Mouse (Mus musculus) kidney, adult 2 months (tissue): Measurements from ENCODE around the gene Ctdnep1. TPM values are rescaled to one million over a fixed set of nuclear protein-coding genes. Genes with fewer than 3 reads are reported as not detected.

Source experiments
- DNase-seq: peaks from one replicate; pipeline ENCODE4 v3.0.0; 2021
- H3K27ac ChIP-seq: fragments of 200-500 bp; 2 replicates; pipeline ENCODE4 v1.5.1; 2012; ENCODE audit warnings: low read depth, low read length, control low read depth, inconsistent platforms; ENCODE audit not compliant: insufficient read depth
- H3K27me3 ChIP-seq: fragments of 200-500 bp; replicated peaks from 2 replicates; pipeline ENCODE4 v1.6.1; 2012; ENCODE audit warnings: mild to moderate bottlenecking, moderate library complexity, low read length, inconsistent platforms; ENCODE audit not compliant: control insufficient read depth, insufficient read depth
- H3K36me3 ChIP-seq: fragments of 200-500 bp; 2 replicates; pipeline ENCODE4 v1.6.1; 2012; ENCODE audit warnings: mild to moderate bottlenecking, moderate library complexity, low read length, inconsistent platforms; ENCODE audit not compliant: control insufficient read depth, insufficient read depth
- H3K4me1 ChIP-seq: fragments of 200-500 bp; 2 replicates; pipeline ENCODE4 v1.6.1; 2011; ENCODE audit warnings: low read length; ENCODE audit not compliant: control insufficient read depth, insufficient read depth
- H3K4me3 ChIP-seq: fragments of 200-500 bp; 2 replicates; pipeline ENCODE4 v1.5.1; 2011; ENCODE audit warnings: mild to moderate bottlenecking, low read depth, low read length, control low read depth; ENCODE audit not compliant: insufficient read depth
- CTCF ChIP-seq: fragments of 200-500 bp; conservative IDR thresholded peaks from 2 replicates; pipeline ENCODE4 v1.5.1; 2011; ENCODE audit warnings: low read depth, mild to moderate bottlenecking, control low read depth, low read length, moderate library complexity, mixed read lengths; ENCODE audit not compliant: insufficient read depth, insufficient read length
- POLR2A ChIP-seq: fragments of 200-500 bp; IDR thresholded peaks from one replicate; pipeline ENCODE4 v1.6.1; 2011; ENCODE audit warnings: low read depth, low read length, control low read depth
- WGBS: fragments of 180-500 bp; shearing (Covaris S2); methylation state at CpG from one replicate; pipeline ENCODE4 v1.1.7; 2018; 5-methylcytosine and 5-hydroxymethylcytosine counted together
- polyA plus RNA-seq: library from polyadenylated mRNA; depleted of rRNA; stranded (reverse); fragments of >200 nt; gene quantifications from 2 replicates; pipeline ENCODE4 v1.2.3, GENCODE M21; 2012

Gene Ctdnep1
- polyA plus RNA-seq, 1 experiment: 104 TPM

DNA sequence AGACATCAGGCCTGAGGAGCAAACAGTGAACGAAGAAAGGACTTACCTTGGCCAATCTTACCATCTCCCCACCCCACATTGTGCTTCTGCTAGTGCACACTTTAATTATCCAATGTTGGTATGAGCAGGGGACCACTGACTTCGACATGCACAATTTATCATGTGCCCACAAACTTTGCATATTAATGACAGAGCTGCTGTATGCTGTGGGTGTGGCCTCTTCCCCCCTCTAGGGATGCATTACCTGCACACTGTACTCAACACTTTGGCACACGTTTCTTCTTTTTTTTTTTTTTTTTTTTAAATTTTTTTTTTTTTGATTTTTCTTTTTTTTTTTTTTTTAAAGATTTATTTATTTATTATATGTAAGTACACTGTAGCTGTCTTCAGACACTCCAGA lies 10.2 kb upstream of the Ctdnep1 start:
- DNase-seq: no peak
- Histone ChIP-seq H3K27ac (no peak overlapping the region), H3K4me1 (peaks cover 3% of the 10 kb centered on the region; the same call in 1 of the 2 replicates), H3K36me3 (no peaks in the 10 kb centered on the region; the same call in none of the 2 replicates), H3K4me3 (no peak overlapping the region), H3K27me3 (no peaks in the 10 kb centered on the region)
- WGBS: 72% methylated on average over 3 of the region's 3 CpGs
- TF ChIP-seq CTCF: no peak
- no peak for TF ChIP-seq POLR2A

DNA sequence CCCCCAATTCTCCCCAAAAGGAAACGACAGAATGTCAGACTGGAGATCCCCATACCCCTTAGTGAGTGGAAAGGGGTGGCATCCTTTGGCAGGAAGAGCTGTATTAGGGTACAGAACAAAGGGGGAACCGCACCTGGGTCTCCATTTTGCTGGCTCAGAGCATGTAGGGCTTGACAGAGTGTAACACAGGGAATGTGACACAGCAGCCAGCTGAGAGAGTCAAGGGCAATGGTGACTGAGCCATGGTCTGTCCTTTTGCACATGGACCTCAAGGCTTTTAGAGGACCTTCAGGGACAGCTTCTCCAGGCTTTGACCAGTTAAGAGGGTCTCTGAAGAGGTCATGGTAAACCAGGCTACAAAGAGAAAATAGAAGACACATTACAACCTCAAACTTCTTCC lies 6.0 kb upstream of the Ctdnep1 start:
- H3K36me3 ChIP-seq: no peaks in the 10 kb centered on the region; the same call in none of the 2 replicates
- no peak overlapping the region for H3K27ac ChIP-seq
- 92% methylated on average over 2 of the region's 2 CpGs for WGBS
- no peaks in the 10 kb centered on the region; the same call in 1 of the 2 replicates for H3K4me1 ChIP-seq
- no peak for DNase-seq
- H3K27me3 ChIP-seq: no peaks in the 10 kb centered on the region
- TF ChIP-seq POLR2A: no peak
- TF ChIP-seq CTCF: no peak
- no peak overlapping the region for H3K4me3 ChIP-seq

DNA sequence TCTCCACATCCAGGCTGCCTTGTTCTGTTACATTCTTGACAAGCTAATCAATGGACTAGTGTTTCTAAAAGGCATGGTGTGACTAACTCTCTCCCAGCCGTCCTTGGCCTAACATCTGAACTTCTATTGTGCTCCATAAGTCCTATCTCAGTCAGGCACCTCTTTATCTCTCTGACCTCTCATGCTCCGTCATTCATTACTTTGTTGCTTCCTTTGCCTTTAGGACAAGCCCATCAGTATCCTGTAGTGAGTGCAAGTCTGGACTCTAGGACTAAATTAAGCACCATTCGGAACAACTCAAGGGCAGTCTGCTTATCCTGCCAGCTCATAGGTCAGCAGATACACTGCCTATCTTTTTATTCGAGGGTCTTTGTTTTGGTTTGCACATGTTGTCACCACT lies 4.7 kb upstream of the Ctdnep1 start:
- Histone ChIP-seq H3K27ac (no peak overlapping the region), H3K36me3 (no peaks in the 10 kb centered on the region; the same call in none of the 2 replicates), H3K27me3 (no peaks in the 10 kb centered on the region), H3K4me1 (no peaks in the 10 kb centered on the region), H3K4me3 (no peak overlapping the region)
- DNase-seq: no peak
- TF ChIP-seq CTCF: no peak
- no peak for TF ChIP-seq POLR2A
- WGBS: 87% methylated on average over 4 of the region's 4 CpGs

DNA sequence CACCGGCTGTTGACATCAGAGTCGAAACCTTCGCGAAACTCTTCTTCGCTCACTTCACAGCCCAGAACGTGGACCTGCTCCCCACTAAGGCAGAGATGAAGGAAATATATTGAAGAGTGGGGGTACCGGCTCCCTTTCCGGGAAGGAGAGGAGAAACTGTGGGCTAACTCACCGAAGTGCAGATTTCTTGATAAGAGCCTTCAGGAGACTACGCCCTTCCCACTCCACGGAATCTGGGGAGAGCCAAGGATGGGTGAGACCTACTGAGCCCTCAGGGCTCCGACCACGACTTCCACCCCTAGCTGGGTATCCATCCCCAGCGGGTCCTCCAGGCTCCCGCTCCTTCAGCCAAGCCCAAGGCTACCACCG lies 1.1 kb upstream of the Ctdnep1 start:
- Histone ChIP-seq H3K36me3 (peaks cover 2% of the 10 kb centered on the region; the same call in 1 of the 2 replicates), H3K27ac (peak overlapping the region; percentile 89; the same call in 1 of the 2 replicates), H3K4me1 (peaks cover 9% of the 10 kb centered on the region; the same call in 1 of the 2 replicates), H3K4me3 (peak overlapping the region; percentile 80), H3K27me3 (no peaks in the 10 kb centered on the region)
- 3% methylated on average over 16 of the region's 16 CpGs for WGBS
- TF ChIP-seq POLR2A (no peak), CTCF (no peak)
- no peak for DNase-seq

DNA sequence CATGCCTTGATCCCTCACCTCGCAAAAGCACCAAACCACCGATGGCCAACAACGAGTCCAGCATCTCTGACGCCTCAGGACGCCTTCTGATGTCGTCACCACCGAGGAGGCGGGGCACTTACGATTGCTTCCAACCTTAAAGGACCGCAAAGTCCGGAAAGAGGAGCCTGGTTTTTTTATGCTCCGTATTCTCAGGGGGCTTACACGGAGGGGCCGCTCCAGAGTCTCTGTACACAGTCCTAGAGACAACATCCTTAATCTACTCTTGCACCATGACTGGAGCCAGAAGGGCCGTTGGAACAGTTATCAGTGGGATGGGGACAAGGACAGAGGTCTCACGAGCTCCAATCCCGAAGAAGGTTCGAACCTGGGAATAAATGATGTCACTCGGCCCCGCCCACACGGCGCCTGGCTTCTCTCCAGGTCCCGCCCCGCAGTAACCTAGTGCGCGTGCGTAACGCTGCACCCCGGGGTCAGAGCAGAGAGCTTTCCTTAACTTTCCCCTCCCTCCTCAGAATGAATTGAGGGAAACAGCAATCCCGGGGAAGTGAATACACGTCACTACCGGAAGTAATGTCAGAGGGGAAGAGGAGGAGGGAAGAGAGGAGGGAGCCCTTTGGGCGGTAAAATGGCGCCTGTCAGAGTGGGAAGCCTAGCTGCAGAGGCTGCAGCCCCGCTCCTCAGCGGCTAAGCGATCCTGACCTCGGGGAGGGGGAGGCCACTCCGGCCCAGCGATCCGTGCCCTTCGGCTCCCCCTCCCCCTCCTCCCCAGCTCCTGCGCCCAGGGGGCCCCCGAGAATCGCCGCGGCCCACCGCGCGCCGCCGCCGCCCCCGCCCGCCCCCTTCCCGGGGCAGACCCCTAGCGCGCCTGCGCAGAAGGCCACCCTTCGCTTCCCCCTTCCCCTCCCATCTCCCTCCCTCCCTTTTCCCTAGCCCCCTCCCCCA lies 488 bp upstream of the Ctdnep1 start:
- Histone ChIP-seq H3K36me3 (peaks cover 2% of the 10 kb centered on the region; the same call in 1 of the 2 replicates), H3K27ac (peak overlapping the region; percentile 89), H3K4me1 (peaks cover 9% of the 10 kb centered on the region; the same call in 1 of the 2 replicates), H3K4me3 (peak overlapping the region; percentile 80), H3K27me3 (no peaks in the 10 kb centered on the region)
- peak; percentile 85 for TF ChIP-seq POLR2A
- TF ChIP-seq CTCF: no peak
- peak; percentile 99 for DNase-seq
- WGBS: under 1% methylated on average over 34 of the region's 60 CpGs

DNA sequence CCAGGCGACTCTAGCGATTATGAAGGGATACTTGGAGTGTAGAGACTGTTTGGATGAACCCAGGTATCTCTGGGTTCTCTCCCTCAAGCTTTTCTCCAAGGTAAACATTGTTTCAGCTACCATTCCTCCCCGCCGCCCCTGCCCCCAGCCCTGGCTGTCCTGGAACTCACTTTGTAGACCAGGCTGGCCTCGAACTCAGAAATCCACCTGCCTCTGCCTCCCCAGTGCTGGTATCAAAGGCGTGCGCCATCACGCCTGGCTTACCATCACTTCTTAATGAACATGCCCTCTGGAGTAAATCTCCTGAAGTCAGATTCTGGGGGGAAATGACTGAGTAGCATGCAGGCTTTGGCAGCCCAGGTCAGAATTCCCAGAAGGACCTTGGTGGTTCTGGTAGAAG lies 1.3 kb downstream of the Ctdnep1 start, which contains the start of gene Elp5:
Elp5 (minus strand) TSS at position 293 of the 400 bp plus-strand sequence.
- 0 out of 2 replicates have a peak within 1 kb of the TSS, but pooled peaks have one; percentile 7 for H3K27ac ChIP-seq
- 41% methylated on average over 8 of the region's 8 CpGs for WGBS
- peaks cover 9% of the 10 kb centered on the region; the same call in 1 of the 2 replicates for H3K4me1 ChIP-seq
- no peak for TF ChIP-seq POLR2A
- TF ChIP-seq CTCF: no peak
- H3K27me3 ChIP-seq: no peaks in the 10 kb centered on the region
- H3K4me3 ChIP-seq: peak within 1 kb of the TSS; percentile 80
- H3K36me3 ChIP-seq: peaks cover 3% of the 10 kb centered on the region
- DNase-seq: no peak

DNA sequence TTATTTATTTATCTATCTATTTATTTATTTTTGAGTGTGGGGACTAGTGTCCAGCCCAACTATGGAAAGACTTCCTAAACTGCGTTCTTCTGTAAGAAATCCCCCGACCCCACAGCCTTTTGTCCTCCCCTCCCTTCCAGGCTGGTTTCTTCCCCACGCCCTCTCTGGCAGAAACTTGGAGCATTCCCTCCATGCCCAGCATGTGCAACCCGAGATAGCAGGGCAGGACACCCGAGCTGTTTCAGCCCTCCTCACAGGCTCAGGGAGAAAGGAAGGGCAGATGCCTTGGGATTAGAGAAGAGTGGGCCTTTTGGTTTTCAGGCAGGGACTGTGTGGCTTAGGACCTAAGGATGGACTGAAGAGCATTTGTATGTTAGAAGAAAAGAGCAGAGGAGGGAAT lies 1.9 kb downstream of the Ctdnep1 start:
- TF ChIP-seq CTCF (no peak), POLR2A (no peak)
- Histone ChIP-seq H3K27me3 (no peaks in the 10 kb centered on the region), H3K36me3 (peaks cover 3% of the 10 kb centered on the region), H3K4me3 (no peak overlapping the region), H3K4me1 (peaks cover 9% of the 10 kb centered on the region; the same call in 1 of the 2 replicates), H3K27ac (no peak overlapping the region)
- DNase-seq: no peak
- WGBS: 20% methylated on average over 5 of the region's 5 CpGs
